Mouse (Mus musculus): ENCODE data around the gene Zfp715. TPM values are rescaled to one million over a fixed set of nuclear protein-coding genes. Genes with fewer than 3 reads are reported as not detected.

Zfp715 gene
- 51.8 TPM for polyA plus RNA-seq (2014; fragmentation: Illumina TruSeq; extraction: RNeasy Lipid Tissue Mini Kit (QIAGEN cat#74804))

DNA sequence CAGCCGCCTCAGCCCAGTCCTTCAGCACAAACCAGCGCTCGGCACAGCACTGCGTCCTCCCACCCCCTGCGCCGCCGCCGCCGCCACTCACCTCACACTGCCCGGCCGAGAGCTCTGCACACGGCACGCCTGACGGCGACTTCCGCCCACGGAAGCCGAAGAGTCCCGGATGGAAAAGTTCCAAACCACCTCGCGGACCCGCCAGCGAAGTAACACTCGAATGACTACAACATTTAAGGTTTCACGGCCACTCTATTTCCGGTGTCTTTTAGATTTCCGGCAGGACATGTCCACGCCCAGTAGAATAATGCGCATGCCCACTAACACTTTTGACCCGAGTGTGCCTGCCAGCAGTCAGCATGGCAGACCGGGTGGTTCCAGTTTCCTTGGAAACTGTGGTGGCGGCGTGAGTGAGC lies at the start of gene Zfp715:
Gene Zfp715 (minus strand): TSS at position 282 of the 416 bp plus-strand sequence.

DNA sequence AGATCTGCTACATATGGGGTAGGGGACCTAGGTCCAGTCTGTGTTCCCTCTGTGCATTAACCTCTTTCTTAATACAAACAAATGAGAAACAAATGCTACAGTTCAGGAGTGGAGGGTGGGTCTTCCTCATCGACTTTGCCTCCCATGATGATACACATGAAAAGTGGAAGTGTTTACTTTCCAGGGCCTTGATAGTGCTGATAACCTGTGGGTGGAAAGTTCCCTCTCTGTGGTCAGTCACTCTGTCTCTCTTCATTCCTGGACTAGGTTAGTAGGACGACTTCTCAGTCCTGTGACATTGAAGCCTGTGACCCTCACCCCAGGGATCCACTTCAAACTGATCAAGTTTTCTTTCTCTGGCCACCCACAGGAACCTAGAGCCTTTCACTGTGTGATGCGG lies 38.1 kb upstream of the Zfp715 start, which contains the start of gene Siglecf:
Gene Siglecf (plus strand): TSS at position 188 of the 400 bp plus-strand sequence.

Other genes starting within 250 kb of the Zfp715 start
- gene Zfp936, start 199.1 kb downstream of the Zfp715 start, polyA plus RNA-seq (2014; fragmentation: Illumina TruSeq; extraction: RNeasy Lipid Tissue Mini Kit (QIAGEN cat#74804)), result 6.8 TPM
- 1.2 TPM for gene Siglecf, start 38.0 kb upstream of the Zfp715 start, polyA plus RNA-seq (2014; fragmentation: Illumina TruSeq; extraction: RNeasy Lipid Tissue Mini Kit (QIAGEN cat#74804))
- gene Siglecg, start 94.9 kb upstream of the Zfp715 start, polyA plus RNA-seq (2014; fragmentation: Illumina TruSeq; extraction: RNeasy Lipid Tissue Mini Kit (QIAGEN cat#74804)), result not detected
- not detected for gene Lim2, start 114.4 kb upstream of the Zfp715 start, polyA plus RNA-seq (2014; fragmentation: Illumina TruSeq; extraction: RNeasy Lipid Tissue Mini Kit (QIAGEN cat#74804))
- not detected for gene Nkg7, start 123.8 kb upstream of the Zfp715 start, polyA plus RNA-seq (2014; fragmentation: Illumina TruSeq; extraction: RNeasy Lipid Tissue Mini Kit (QIAGEN cat#74804))
- not detected for gene Cldnd2, start 127.5 kb upstream of the Zfp715 start, polyA plus RNA-seq (2014; fragmentation: Illumina TruSeq; extraction: RNeasy Lipid Tissue Mini Kit (QIAGEN cat#74804))
- gene Etfb, start 130.8 kb upstream of the Zfp715 start, polyA plus RNA-seq (2014; fragmentation: Illumina TruSeq; extraction: RNeasy Lipid Tissue Mini Kit (QIAGEN cat#74804)), result 1.5 TPM
- gene Gm45233, start 130.8 kb upstream of the Zfp715 start, polyA plus RNA-seq (2014; fragmentation: Illumina TruSeq; extraction: RNeasy Lipid Tissue Mini Kit (QIAGEN cat#74804)), result not detected
- gene Vsig10l, start 149.9 kb upstream of the Zfp715 start, polyA plus RNA-seq (2014; fragmentation: Illumina TruSeq; extraction: RNeasy Lipid Tissue Mini Kit (QIAGEN cat#74804)), result 0.88 TPM
- not detected for gene Iglon5, start 176.8 kb upstream of the Zfp715 start, polyA plus RNA-seq (2014; fragmentation: Illumina TruSeq; extraction: RNeasy Lipid Tissue Mini Kit (QIAGEN cat#74804))
- not detected for gene 4931406B18Rik, start 192.6 kb upstream of the Zfp715 start, polyA plus RNA-seq (2014; fragmentation: Illumina TruSeq; extraction: RNeasy Lipid Tissue Mini Kit (QIAGEN cat#74804))
- 5.7 TPM for gene Cd33, start 231.1 kb upstream of the Zfp715 start, polyA plus RNA-seq (2014; fragmentation: Illumina TruSeq; extraction: RNeasy Lipid Tissue Mini Kit (QIAGEN cat#74804))
- 3.5 TPM for gene Zfp658, start 249.0 kb upstream of the Zfp715 start, polyA plus RNA-seq (2014; fragmentation: Illumina TruSeq; extraction: RNeasy Lipid Tissue Mini Kit (QIAGEN cat#74804))

Data from ovary, adult 10 weeks (tissue).